Mouse (Mus musculus) embryonic facial prominence, embryonic 13.5 days (tissue): ENCODE results near the gene Tardbp. TPM values are rescaled to one million over a fixed set of nuclear protein-coding genes. Genes with fewer than 3 reads are reported as not detected.
A peak's percentile ranks its signal among the peaks of the same experiment; 100 is the strongest.

Experiments used
- ATAC-seq: fragments of 200-750 bp; cut with Nextera tagmentation; 2 replicates; pipeline ENCODE4 v1.8.0; 2017; ENCODE audit warnings: low read depth; ENCODE audit not compliant: insufficient number of reproducible peaks, insufficient read depth, low FRiP score, low TSS enrichment
- H3K27ac ChIP-seq: fragments of 300-500 bp; sonication (generic); 2 replicates; pipeline ENCODE4 v1.5.1; 2015; ENCODE audit warnings: moderate library complexity, mild to moderate bottlenecking, inconsistent platforms
- H3K27me3 ChIP-seq: fragments of 300-500 bp; sonication (generic); 2 replicates; pipeline ENCODE4 v1.6.1; 2015; ENCODE audit warnings: mild to moderate bottlenecking, inconsistent platforms
- H3K36me3 ChIP-seq: fragments of 300-500 bp; sonication (generic); 2 replicates; pipeline ENCODE4 v1.6.1; 2015; ENCODE audit warnings: mild to moderate bottlenecking, inconsistent platforms
- H3K4me1 ChIP-seq: fragments of 300-500 bp; sonication (generic); 2 replicates; pipeline ENCODE4 v1.6.1; 2015; ENCODE audit warnings: inconsistent platforms
- H3K4me2 ChIP-seq: fragments of 300-500 bp; sonication (generic); 2 replicates; pipeline ENCODE4 v1.6.1; 2015; ENCODE audit warnings: moderate library complexity, mild to moderate bottlenecking, inconsistent platforms
- H3K4me3 ChIP-seq: fragments of 300-500 bp; sonication (generic); 2 replicates; pipeline ENCODE4 v1.5.1; 2015; ENCODE audit warnings: mild to moderate bottlenecking, inconsistent platforms
- H3K9ac ChIP-seq: fragments of 300-500 bp; sonication (generic); 2 replicates; pipeline ENCODE4 v1.6.1; 2015; ENCODE audit warnings: mild to moderate bottlenecking, inconsistent platforms
- H3K9me3 ChIP-seq: fragments of 300-500 bp; sonication (generic); 2 replicates; pipeline ENCODE4 v1.6.1; 2016; ENCODE audit warnings: inconsistent platforms
- WGBS: fragments of 180-500 bp; shearing (Covaris S2); methylation state at CpG from one replicate; pipeline ENCODE4 v1.1.7; 2015; ENCODE audit warnings: mixed read lengths; 5-methylcytosine and 5-hydroxymethylcytosine counted together
- polyA plus RNA-seq: library from polyadenylated mRNA; unstranded; fragments of >200 nt; fragmentation: Nextera tagmentation; extraction: Ambion mirVana; gene quantifications from 2 replicates; pipeline ENCODE4 v1.2.1, GENCODE M21; 2015

Tardbp gene
- 371 and 401 TPM in 2 replicates for polyA plus RNA-seq

- ATAC-seq, result peak; percentile 93
- H3K9me3 ChIP-seq, result no peaks in the 10 kb centered on the region
- peak within 1 kb of the TSS; percentile 98 for H3K4me3 ChIP-seq
- peak within 1 kb of the TSS; percentile 83 for H3K4me2 ChIP-seq
- H3K36me3 ChIP-seq, result peaks cover 34% of the 10 kb centered on the region
- H3K9ac ChIP-seq, result peak within 1 kb of the TSS; percentile 100
- peak within 1 kb of the TSS; percentile 97 for H3K27ac ChIP-seq
- H3K4me1 ChIP-seq, result peaks cover 15% of the 10 kb centered on the region
- H3K27me3 ChIP-seq, result no peaks in the 10 kb centered on the region
- WGBS, result under 1% methylated on average over 51 of the region's 51 CpGs
Measured at GRCm38 (mm10) chr4:148626623-148627185, at the start of gene Tardbp. Gene Tardbp, minus strand, starts transcription at chr4:148627019.

DNA sequence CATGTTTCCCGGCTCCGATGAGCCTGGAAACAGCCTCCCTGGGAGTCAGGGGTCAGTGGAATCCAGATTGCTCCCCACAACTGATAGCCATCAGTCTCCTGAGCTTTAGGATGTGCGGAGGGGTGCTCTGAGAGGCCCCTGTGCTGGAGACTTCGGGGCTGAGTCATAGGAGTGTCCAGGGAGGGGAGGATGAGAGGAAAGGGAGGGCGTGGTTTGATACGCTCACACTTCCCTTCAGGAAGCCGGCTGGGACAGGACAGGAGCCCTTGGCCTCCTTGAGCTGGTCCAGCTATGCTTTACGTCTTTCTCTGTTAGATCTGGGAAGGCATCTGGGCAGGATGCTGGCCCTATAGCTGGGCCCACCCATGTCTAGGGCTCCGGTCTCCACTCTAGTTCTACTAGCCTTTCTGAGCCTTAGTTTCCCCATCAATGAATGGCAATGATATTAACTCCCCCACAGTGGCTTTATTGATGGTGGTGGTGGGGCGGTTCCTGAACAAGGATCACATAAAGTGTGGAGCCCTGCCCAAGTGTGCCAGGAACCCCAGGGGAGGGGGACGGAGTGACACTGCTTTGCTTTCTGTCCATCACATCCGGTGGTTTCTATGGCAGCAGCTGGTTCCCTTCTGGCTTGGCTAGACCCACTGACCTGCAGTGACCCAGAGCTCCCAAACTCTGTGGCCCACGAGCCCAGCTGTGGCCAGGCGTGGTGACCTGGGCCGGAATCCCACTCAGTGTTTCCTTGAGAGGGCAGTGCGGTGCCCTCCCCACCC, 49.6 kb upstream of the Tardbp start:
- Histone ChIP-seq H3K4me1 (peaks cover 30% of the 10 kb centered on the region), H3K4me2 (no peak overlapping the region), H3K9me3 (no peaks in the 10 kb centered on the region), H3K9ac (no peak overlapping the region), H3K27me3 (peaks cover 13% of the 10 kb centered on the region; the same call in 1 of the 2 replicates), H3K36me3 (no peaks in the 10 kb centered on the region), H3K4me3 (no peak overlapping the region), H3K27ac (peak overlapping the region; percentile 44; the same call in 1 of the 2 replicates)
- 44% methylated on average over 15 of the region's 16 CpGs for WGBS
- ATAC-seq, result peak; percentile 54; the same call in 1 of the 2 replicates

- Histone ChIP-seq H3K9me3 (no peaks in the 10 kb centered on the region), H3K4me2 (no peak overlapping the region), H3K9ac (no peak overlapping the region), H3K4me1 (peaks cover 38% of the 10 kb centered on the region), H3K36me3 (no peaks in the 10 kb centered on the region), H3K27ac (no peak overlapping the region), H3K4me3 (no peak overlapping the region), H3K27me3 (peaks cover 8% of the 10 kb centered on the region; the same call in 1 of the 2 replicates)
- ATAC-seq, result no peak
- WGBS, result 48% methylated on average over 7 of the region's 7 CpGs
Measured at GRCm38 (mm10) chr4:148675043-148675442, 48.2 kb upstream of the Tardbp start.

GRCm38 (mm10) chr4:148671230-148671947, 44.6 kb upstream of the Tardbp start:
- 0 out of 2 replicates have a peak overlapping the region, but pooled peaks have one; percentile 5 for H3K4me3 ChIP-seq
- H3K4me2 ChIP-seq, result peak overlapping the region; percentile 48
- no peak overlapping the region for H3K27ac ChIP-seq
- H3K27me3 ChIP-seq, result peaks cover 6% of the 10 kb centered on the region; the same call in 1 of the 2 replicates
- no peak overlapping the region for H3K9ac ChIP-seq
- ATAC-seq, result no peak
- H3K9me3 ChIP-seq, result no peaks in the 10 kb centered on the region
- 33% methylated on average over 16 of the region's 16 CpGs for WGBS
- no peaks in the 10 kb centered on the region for H3K36me3 ChIP-seq
- H3K4me1 ChIP-seq, result peaks cover 32% of the 10 kb centered on the region

GRCm38 (mm10) chr4:148667006-148667755, 40.4 kb upstream of the Tardbp start:
- H3K9me3 ChIP-seq, result no peaks in the 10 kb centered on the region
- H3K4me3 ChIP-seq, result no peak overlapping the region
- ATAC-seq, result no peak
- no peak overlapping the region for H3K9ac ChIP-seq
- peaks cover 21% of the 10 kb centered on the region for H3K27me3 ChIP-seq
- peaks cover 23% of the 10 kb centered on the region for H3K4me1 ChIP-seq
- no peak overlapping the region for H3K27ac ChIP-seq
- 78% methylated on average over 15 of the region's 15 CpGs for WGBS
- no peaks in the 10 kb centered on the region for H3K36me3 ChIP-seq
- no peak overlapping the region for H3K4me2 ChIP-seq

DNA sequence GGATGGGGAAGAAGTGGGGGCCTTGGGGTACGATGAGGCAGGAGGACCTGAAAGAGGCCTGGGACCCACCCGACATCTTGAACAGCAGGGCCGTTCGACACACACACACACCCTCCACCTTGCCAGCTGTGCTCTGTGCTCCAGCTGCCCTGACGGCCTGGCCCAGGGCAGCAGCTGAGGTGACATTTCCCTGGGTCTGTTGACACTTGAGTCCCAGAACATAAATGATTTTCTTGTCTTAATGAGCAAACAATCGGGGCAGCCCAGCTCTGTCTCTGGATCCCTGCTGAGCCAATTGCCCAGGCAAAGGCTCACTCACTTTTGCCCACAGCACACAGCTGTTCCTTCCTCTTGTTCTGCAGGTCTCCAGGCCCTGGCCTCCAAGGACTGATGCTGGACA, 37.2 kb upstream of the Tardbp start:
- Histone ChIP-seq H3K9ac (no peak overlapping the region), H3K4me3 (no peak overlapping the region), H3K4me2 (no peak overlapping the region), H3K4me1 (peaks cover 15% of the 10 kb centered on the region), H3K27me3 (peaks cover 21% of the 10 kb centered on the region), H3K9me3 (no peaks in the 10 kb centered on the region), H3K27ac (no peak overlapping the region), H3K36me3 (no peaks in the 10 kb centered on the region)
- WGBS, result 68% methylated on average over 6 of the region's 6 CpGs
- ATAC-seq, result no peak

GRCm38 (mm10) chr4:148663326-148663725, 36.5 kb upstream of the Tardbp start:
- H3K36me3 ChIP-seq, result no peaks in the 10 kb centered on the region
- no peak overlapping the region for H3K4me2 ChIP-seq
- no peak for ATAC-seq
- H3K27ac ChIP-seq, result no peak overlapping the region
- no peaks in the 10 kb centered on the region for H3K9me3 ChIP-seq
- H3K27me3 ChIP-seq, result peaks cover 21% of the 10 kb centered on the region
- no peak overlapping the region for H3K9ac ChIP-seq
- 73% methylated on average over 7 of the region's 7 CpGs for WGBS
- H3K4me3 ChIP-seq, result no peak overlapping the region
- peaks cover 13% of the 10 kb centered on the region for H3K4me1 ChIP-seq

- no peaks in the 10 kb centered on the region for H3K9me3 ChIP-seq
- no peaks in the 10 kb centered on the region for H3K36me3 ChIP-seq
- no peak overlapping the region for H3K9ac ChIP-seq
- no peak overlapping the region for H3K27ac ChIP-seq
- 26% methylated on average over 21 of the region's 21 CpGs for WGBS
- peaks cover 10% of the 10 kb centered on the region for H3K4me1 ChIP-seq
- peaks cover 21% of the 10 kb centered on the region for H3K27me3 ChIP-seq
- no peak for ATAC-seq
- peak overlapping the region; percentile 52 for H3K4me2 ChIP-seq
- peak overlapping the region; percentile 14; the same call in 1 of the 2 replicates for H3K4me3 ChIP-seq
Measured at GRCm38 (mm10) chr4:148662168-148662965, 35.5 kb upstream of the Tardbp start.

DNA sequence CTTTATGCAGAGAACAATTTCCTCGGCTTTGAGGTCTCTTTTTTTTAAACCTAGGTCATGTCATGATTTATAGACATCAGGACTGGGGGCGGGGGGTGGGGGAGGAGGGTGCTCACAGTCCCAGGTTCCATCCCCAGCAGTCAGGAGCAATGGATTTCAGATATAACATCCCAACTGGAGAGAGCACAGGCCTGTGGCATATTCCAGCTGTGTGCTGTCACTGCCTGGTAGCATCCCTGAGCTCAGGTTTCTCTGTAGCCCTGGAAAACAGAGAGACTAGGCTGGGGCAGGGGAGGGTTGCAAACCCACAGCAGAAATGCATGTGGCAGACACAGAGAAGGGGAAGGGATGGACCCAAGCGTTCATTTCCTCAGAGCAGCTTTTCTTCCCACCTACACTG, 33.4 kb upstream of the Tardbp start:
- no peak overlapping the region for H3K27ac ChIP-seq
- no peak overlapping the region for H3K9ac ChIP-seq
- H3K36me3 ChIP-seq, result no peaks in the 10 kb centered on the region
- WGBS, result 47% methylated on average over 3 of the region's 3 CpGs
- no peak overlapping the region for H3K4me3 ChIP-seq
- no peaks in the 10 kb centered on the region for H3K9me3 ChIP-seq
- H3K4me2 ChIP-seq, result no peak overlapping the region
- no peak for ATAC-seq
- H3K27me3 ChIP-seq, result peaks cover 21% of the 10 kb centered on the region
- peaks cover 10% of the 10 kb centered on the region for H3K4me1 ChIP-seq

DNA sequence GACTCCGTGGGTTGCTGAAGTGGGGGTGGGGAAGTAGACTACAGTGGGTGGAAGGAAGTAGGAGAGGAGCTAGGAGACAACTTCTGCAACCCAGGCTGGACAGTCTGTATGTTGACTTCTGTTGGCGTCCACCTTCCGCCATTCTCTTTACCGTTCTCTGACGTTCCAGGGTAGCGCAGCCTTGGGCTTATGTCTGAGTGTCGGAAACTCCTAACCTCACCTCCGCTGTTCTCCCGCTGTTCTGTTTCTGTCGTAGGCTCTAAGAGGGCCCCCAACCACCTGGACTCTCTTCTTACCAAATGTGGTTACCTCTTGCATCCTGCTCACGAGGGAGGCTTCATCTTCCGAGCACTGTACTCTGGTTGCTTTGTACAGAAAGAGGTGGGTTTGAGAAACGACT, 31.0 kb upstream of the Tardbp start:
- H3K4me3 ChIP-seq, result no peak overlapping the region
- 86% methylated on average over 13 of the region's 13 CpGs for WGBS
- no peak overlapping the region for H3K4me2 ChIP-seq
- H3K27me3 ChIP-seq, result peaks cover 5% of the 10 kb centered on the region; the same call in 1 of the 2 replicates
- H3K36me3 ChIP-seq, result no peaks in the 10 kb centered on the region
- no peak overlapping the region for H3K27ac ChIP-seq
- H3K4me1 ChIP-seq, result peaks cover 10% of the 10 kb centered on the region
- no peaks in the 10 kb centered on the region for H3K9me3 ChIP-seq
- ATAC-seq, result no peak
- no peak overlapping the region for H3K9ac ChIP-seq
